Mouse (Mus musculus) thymus, postnatal 4 days (tissue): Measurements from ENCODE around the gene Ncmap.
"Not testable (repeated sequence)": the region's sequence is repeated elsewhere in the genome, so short reads cannot be mapped to it uniquely, and the experiment has no call there.

ENCODE experiments used
- DNase-seq: peaks from one replicate; pipeline ENCODE4 v3.0.0; 2021

Gene Ncmap

GRCm38 (mm10) chr4:135397551-135397950, 476 bp downstream of the Ncmap start:
- DNase-seq = no peak

GRCm38 (mm10) chr4:135396303-135396702, 1.7 kb downstream of the Ncmap start:
- DNase-seq = peak; percentile 32

GRCm38 (mm10) chr4:135395375-135395774, 2.7 kb downstream of the Ncmap start:
- DNase-seq = no peak

- DNase-seq = no peak
These were observed 3.4 kb downstream of the Ncmap start for GRCm38 (mm10) chr4:135394666-135395065.

- no peak for DNase-seq
These were observed 4.6 kb downstream of the Ncmap start for GRCm38 (mm10) chr4:135393381-135393780.

- no peak for DNase-seq
These were observed 5.2 kb downstream of the Ncmap start for GRCm38 (mm10) chr4:135392801-135393200.

- no peak for DNase-seq
These were observed 7.0 kb downstream of the Ncmap start for GRCm38 (mm10) chr4:135391014-135391413.

GRCm38 (mm10) chr4:135385614-135386013, 12.4 kb downstream of the Ncmap start:
- no peak for DNase-seq

- peak; percentile 83 for DNase-seq
These were observed 15.7 kb downstream of the Ncmap start for GRCm38 (mm10) chr4:135382316-135382715.

GRCm38 (mm10) chr4:135381355-135381754, 16.7 kb downstream of the Ncmap start:
- DNase-seq = no peak

- DNase-seq = no peak
These were observed 20.8 kb downstream of the Ncmap start for GRCm38 (mm10) chr4:135377241-135377640.

- peak; percentile 31 for DNase-seq
These were observed 22.6 kb downstream of the Ncmap start for GRCm38 (mm10) chr4:135375444-135375843.

- DNase-seq = no peak
These were observed 24.7 kb downstream of the Ncmap start for GRCm38 (mm10) chr4:135373299-135373698.

- DNase-seq = no peak
These were observed 27.7 kb downstream of the Ncmap start for GRCm38 (mm10) chr4:135370372-135370771.

- no peak for DNase-seq
These were observed 35.2 kb downstream of the Ncmap start for GRCm38 (mm10) chr4:135362828-135363227.

GRCm38 (mm10) chr4:135361722-135362121, 36.3 kb downstream of the Ncmap start:
- no peak for DNase-seq

GRCm38 (mm10) chr4:135358736-135359135, 39.3 kb downstream of the Ncmap start:
- DNase-seq = peak; percentile 44

- no peak for DNase-seq
These were observed 40.7 kb downstream of the Ncmap start for GRCm38 (mm10) chr4:135357221-135357920.

- no peak for DNase-seq
These were observed 42.0 kb downstream of the Ncmap start for GRCm38 (mm10) chr4:135355886-135356550.

- DNase-seq = not testable (repeated sequence)
These were observed 43.3 kb downstream of the Ncmap start for GRCm38 (mm10) chr4:135354751-135355150.

- peak; percentile 30 for DNase-seq
These were observed 44.1 kb downstream of the Ncmap start for GRCm38 (mm10) chr4:135353794-135354450.

GRCm38 (mm10) chr4:135353066-135353793, 44.8 kb downstream of the Ncmap start, which contains the start of gene Srrm1:
TSS of gene Srrm1 (minus strand) at chr4:135353321.
- peak; percentile 100 for DNase-seq
